20 mouse cellular contexts compared by ENCODE assay signal in the genomic region with DNA sequence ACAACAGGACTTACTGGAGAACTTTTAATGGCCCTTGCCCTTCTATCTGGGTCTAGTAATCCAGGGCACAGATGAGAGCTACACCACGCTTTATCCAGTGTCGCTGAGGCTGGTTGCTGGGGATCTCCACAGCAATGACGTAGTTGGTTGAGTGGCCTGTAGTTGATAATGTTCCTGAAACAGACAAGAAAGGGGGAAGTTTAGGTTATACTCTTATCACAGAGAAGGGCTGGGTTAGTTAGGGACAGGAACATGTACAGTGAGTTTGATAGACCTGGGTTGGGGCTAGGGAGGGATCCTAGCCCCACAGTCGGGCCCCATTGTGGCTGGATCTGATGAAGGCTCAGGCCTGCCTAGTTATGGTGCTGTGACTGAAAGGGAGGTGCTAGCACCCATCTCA. TPM values are rescaled to one million over a fixed set of nuclear protein-coding genes. Genes with fewer than 3 reads are reported as not detected.
DNase-seq lines count a peak whose midpoint lies in the region; ATAC-seq and TF ChIP-seq lines count a peak whose summit lies in the region.
"Had no signal": no experiment of that assay in that cellular context is flagged by ENCODE, and none has a peak within 500 bp of the region (broad histone marks: within the 10 kb centered on the region; RNA-seq: fewer than 3 reads in every experiment).

No protein-coding gene starts in this region.

- no peak overlapping the region for H3K4me3 ChIP-seq in heart, embryonic 12.5 days
- H3K4me3 ChIP-seq in heart, adult 2 months, result no peak overlapping the region
- no peak overlapping the region for H3K4me3 ChIP-seq in midbrain, embryonic 10.5 days
- H3K4me3 ChIP-seq: hindbrain, embryonic 12.5 days; neural tube, embryonic 13.5 days had no signal

- 84% methylated on average over 4 of the region's 4 CpGs for WGBS in heart, embryonic 12.5 days
- WGBS in heart, adult 2 months, result 94% methylated on average over 4 of the region's 4 CpGs
- 95% methylated on average over 4 of the region's 4 CpGs for WGBS in midbrain, embryonic 10.5 days

- TF ChIP-seq POLR2A in heart, adult 2 months (IDR thresholded peaks at IDR 0.05; ENCODE audit: insufficient read depth, low read depth, low read length), result no peak

- no peak overlapping the region for H3K27ac ChIP-seq in heart, embryonic 12.5 days (ENCODE audit: poor library complexity, severe bottlenecking)
- no peak overlapping the region for H3K27ac ChIP-seq in heart, adult 2 months
- H3K27ac ChIP-seq in midbrain, embryonic 10.5 days (replicated peaks), result no peak overlapping the region
- H3K27ac ChIP-seq: hindbrain, embryonic 12.5 days; kidney, postnatal 0 days; neural tube, embryonic 13.5 days had no signal

- H3K4me1 ChIP-seq in heart, embryonic 12.5 days (replicated peaks), result no peaks in the 10 kb centered on the region
- H3K4me1 ChIP-seq in heart, adult 2 months (ENCODE audit: control insufficient read depth, insufficient read depth, low read length), result no peaks in the 10 kb centered on the region
- no peaks in the 10 kb centered on the region for H3K4me1 ChIP-seq in midbrain, embryonic 10.5 days
- H3K4me1 ChIP-seq: hindbrain, embryonic 12.5 days; neural tube, embryonic 13.5 days had no signal

- TF ChIP-seq EP300 in heart, adult 2 months (IDR thresholded peaks at IDR 0.05; ENCODE audit: insufficient read depth, low read depth, low read length), result no peak

- H3K9ac ChIP-seq in heart, embryonic 12.5 days, result no peak overlapping the region
- no peak overlapping the region for H3K9ac ChIP-seq in heart, adult 2 months (ENCODE audit: low read depth, low read length)
- H3K9ac ChIP-seq: hindbrain, embryonic 12.5 days; neural tube, embryonic 13.5 days had no signal

- peaks cover 74% of the 10 kb centered on the region for H3K36me3 ChIP-seq in heart, embryonic 12.5 days
- no peaks in the 10 kb centered on the region for H3K36me3 ChIP-seq in heart, adult 2 months (ENCODE audit: control insufficient read depth, insufficient read depth, low read length)
- H3K36me3 ChIP-seq in midbrain, embryonic 10.5 days, result peaks cover 87% of the 10 kb centered on the region

- no peaks in the 10 kb centered on the region for H3K9me3 ChIP-seq in heart, embryonic 12.5 days (replicated peaks)
- H3K9me3 ChIP-seq in midbrain, embryonic 10.5 days (replicated peaks), result no peaks in the 10 kb centered on the region
- H3K9me3 ChIP-seq: hindbrain, embryonic 12.5 days; neural tube, embryonic 13.5 days had no signal

- H3K27me3 ChIP-seq in heart, embryonic 12.5 days (replicated peaks), result no peaks in the 10 kb centered on the region
- H3K27me3 ChIP-seq in heart, adult 2 months (ENCODE audit: control insufficient read depth, insufficient read depth, low read length), result no peaks in the 10 kb centered on the region
- H3K27me3 ChIP-seq in midbrain, embryonic 10.5 days (ENCODE audit: low read depth, poor library complexity, severe bottlenecking), result no peaks in the 10 kb centered on the region
- H3K27me3 ChIP-seq: hindbrain, embryonic 12.5 days; neural tube, embryonic 13.5 days had no signal

- no peak for TF ChIP-seq CTCF in heart, adult 2 months (IDR thresholded peaks at IDR 0.05)

- H3K79me2 ChIP-seq in heart, adult 2 months (replicated peaks; ENCODE audit: control insufficient read depth, insufficient read depth, low read length), result no peaks in the 10 kb centered on the region

- no peak for DNase-seq in heart, adult 2 months
- DNase-seq in c-Kit-positive CD71-negative TER-119-negative erythroid progenitor cells, embryonic 14.5 days (ENCODE audit: low read depth), result peak; percentile 28
- peak; percentile 79 for DNase-seq in liver
- DNase-seq in left cerebral cortex, adult 18-20 months (ENCODE audit: low spot score in 2 of 2), result no peak
- DNase-seq in kidney, adult 18-20 months, result no peak
- DNase-seq in midbrain, embryonic 10.5 days (ENCODE audit: low spot score), result no peak
- DNase-seq: adrenal gland, postnatal 14 days; cerebellum, adult 11-12 months; cerebellum, postnatal 36 days; gastrocnemius, postnatal 10 days; lung, postnatal 14 days; right cerebral cortex, postnatal 14 days; thymus, postnatal 36 days had no signal

- intact Hi-C loops in heart, adult 2 months (cut with DNase I), result no loop called here

- no peak overlapping the region for H3K4me2 ChIP-seq in heart, embryonic 12.5 days
- H3K4me2 ChIP-seq: hindbrain, embryonic 12.5 days; midbrain, embryonic 11.5 days; neural tube, embryonic 13.5 days had no signal

- ATAC-seq in heart, embryonic 12.5 days (ENCODE audit: insufficient number of reproducible peaks, low FRiP score), result peak; percentile 36; the same call in 1 of the 2 replicates
- peak; percentile 89 for ATAC-seq in megakaryocyte progenitor cell, adult 5-6 weeks (replicated peaks; ENCODE audit: poor library complexity)
- ATAC-seq: inflammation-experienced regulatory T-cells, adult 6 months had no signal

RNA-seq across cellular contexts. Expression of a gene that starts 9.1 kb away (rescaled TPM):
- polyA plus RNA-seq in heart, embryonic 12.5 days (2016; fragmentation: Nextera tagmentation; extraction: Ambion mirVana), result 59.7 and 65.0 TPM in 2 replicates
- 10 to 100 TPM; 39.6 to 49.1 TPM for total RNA-seq in heart, adult 2 months (2021)
- polyA plus RNA-seq in heart, adult 2 months (2012; rRNA removed), result 43.6 and 55.2 TPM in 2 replicates
- 24.9 and 27.2 TPM in 2 replicates for total RNA-seq in megakaryocyte progenitor cell, adult 5-6 weeks (2015)
- total RNA-seq in megakaryocyte progenitor cell, adult 5-6 weeks (2017), result 36.3 and 46.4 TPM in 2 replicates
- 100 to 1,000 TPM; 145 TPM for total RNA-seq in left cerebral cortex, adult 18-20 months (2021)
- polyA plus RNA-seq in midbrain, embryonic 10.5 days (2016; fragmentation: Nextera tagmentation; extraction: Ambion mirVana), result 136 and 151 TPM in 2 replicates

RNA-seq across cellular contexts. Expression of a gene that starts 9.3 kb away (rescaled TPM):
- 8.1 and 11.6 TPM in 2 replicates for polyA plus RNA-seq in heart, embryonic 12.5 days (2016; fragmentation: Nextera tagmentation; extraction: Ambion mirVana)
- 1 to 10 TPM; 2.9 to 3.6 TPM for total RNA-seq in heart, adult 2 months (2021)
- 3.1 and 5.7 TPM in 2 replicates for polyA plus RNA-seq in heart, adult 2 months (2012; rRNA removed)
- 14.9 and 16.4 TPM in 2 replicates for total RNA-seq in megakaryocyte progenitor cell, adult 5-6 weeks (2015)
- total RNA-seq in megakaryocyte progenitor cell, adult 5-6 weeks (2017), result 9.0 and 11.4 TPM in 2 replicates
- total RNA-seq in left cerebral cortex, adult 18-20 months (2021), result 1 to 10 TPM; 3.2 to 4.1 TPM
- 13.4 and 13.5 TPM in 2 replicates for polyA plus RNA-seq in midbrain, embryonic 10.5 days (2016; fragmentation: Nextera tagmentation; extraction: Ambion mirVana)

RNA-seq across cellular contexts. Expression of a gene that starts 42.7 kb away (rescaled TPM):
- polyA plus RNA-seq in heart, embryonic 12.5 days (2016; fragmentation: Nextera tagmentation; extraction: Ambion mirVana), result 0.34 and 0.50 TPM in 2 replicates
- total RNA-seq in heart, adult 2 months (2021), result 10 to 100 TPM; 15.0 to 15.1 TPM
- 6.1 and 8.0 TPM in 2 replicates for polyA plus RNA-seq in heart, adult 2 months (2012; rRNA removed)
- total RNA-seq in megakaryocyte progenitor cell, adult 5-6 weeks (2015), result 0.02 TPM in 1 of 2 replicates, not detected in the other
- 0.04 TPM in 1 of 2 replicates, not detected in the other for total RNA-seq in megakaryocyte progenitor cell, adult 5-6 weeks (2017)
- 1 to 10 TPM; 4.7 to 5.3 TPM for total RNA-seq in left cerebral cortex, adult 18-20 months (2021)
- polyA plus RNA-seq in midbrain, embryonic 10.5 days (2016; fragmentation: Nextera tagmentation; extraction: Ambion mirVana), result 0.51 and 1.0 TPM in 2 replicates
- polyA plus RNA-seq: inflammation-experienced regulatory T-cells, adult 6 months had no signal

RNA-seq across cellular contexts. Expression of a gene that starts 43.6 kb away (rescaled TPM):
- polyA plus RNA-seq in heart, embryonic 12.5 days (2016; fragmentation: Nextera tagmentation; extraction: Ambion mirVana), result 446 and 471 TPM in 2 replicates
- 100 to 1,000 TPM; 123 to 129 TPM for total RNA-seq in heart, adult 2 months (2021)
- 187 and 223 TPM in 2 replicates for polyA plus RNA-seq in heart, adult 2 months (2012; rRNA removed)
- total RNA-seq in megakaryocyte progenitor cell, adult 5-6 weeks (2015), result 94.2 and 113 TPM in 2 replicates
- total RNA-seq in megakaryocyte progenitor cell, adult 5-6 weeks (2017), result 69.7 and 88.2 TPM in 2 replicates
- 100 to 1,000 TPM; 359 to 363 TPM for total RNA-seq in left cerebral cortex, adult 18-20 months (2021)
- polyA plus RNA-seq in midbrain, embryonic 10.5 days (2016; fragmentation: Nextera tagmentation; extraction: Ambion mirVana), result 391 and 448 TPM in 2 replicates

RNA-seq across cellular contexts. Expression of a gene that starts 52.3 kb away (rescaled TPM):
- 3,183 and 3,245 TPM in 2 replicates for polyA plus RNA-seq in heart, embryonic 12.5 days (2016; fragmentation: Nextera tagmentation; extraction: Ambion mirVana)
- 1,000 to 10,000 TPM; 5,084 to 5,508 TPM for total RNA-seq in heart, adult 2 months (2021)
- 4,851 and 5,939 TPM in 2 replicates for polyA plus RNA-seq in heart, adult 2 months (2012; rRNA removed)
- total RNA-seq in megakaryocyte progenitor cell, adult 5-6 weeks (2015), result 0.94 TPM in 1 of 2 replicates, not detected in the other
- total RNA-seq in megakaryocyte progenitor cell, adult 5-6 weeks (2017), result 0.54 and 0.87 TPM in 2 replicates
- 10 to 100 TPM; 18.8 to 20.1 TPM for total RNA-seq in left cerebral cortex, adult 18-20 months (2021)
- 0.80 and 1.1 TPM in 2 replicates for polyA plus RNA-seq in midbrain, embryonic 10.5 days (2016; fragmentation: Nextera tagmentation; extraction: Ambion mirVana)
- polyA plus RNA-seq: inflammation-experienced regulatory T-cells, adult 6 months had no signal

Comparison
In these comparisons a context has a peak if more than half of its experiments do, and no peak if none do; other contexts are left out.
1. DNase-seq: peak in c-Kit-positive CD71-negative TER-119-negative erythroid progenitor cells, embryonic 14.5 days (single experiment) and liver (single experiment); none in heart, adult 2 months (0 of 2), left cerebral cortex, adult 18-20 months (0 of 2), kidney, adult 18-20 months (single experiment) and midbrain, embryonic 10.5 days (single experiment).
2. RNA of a gene that starts 42.7 kb away (total RNA-seq): 15.0 to 15.1 TPM in heart, adult 2 months and 4.7 to 5.3 TPM in left cerebral cortex, adult 18-20 months; 0.02 to 0.04 TPM in megakaryocyte progenitor cell, adult 5-6 weeks; every median in the first group is over 4 times any median in the second.